Mouse (Mus musculus) midbrain, embryonic 16.5 days (tissue): ENCODE results near the gene Clpsl2. TPM values are rescaled to one million over a fixed set of nuclear protein-coding genes. Genes with fewer than 3 reads are reported as not detected.

Experiments
- ATAC-seq: fragments of 200-750 bp; cut with Nextera tagmentation; 2 replicates; pipeline ENCODE4 v1.8.0; 2017; ENCODE audit warnings: moderate TSS enrichment
- H3K27ac ChIP-seq: fragments of 300-500 bp; sonication (generic); 2 replicates; pipeline ENCODE4 v1.5.1; 2014; ENCODE audit warnings: mild to moderate bottlenecking, low read length, mixed read lengths
- H3K27me3 ChIP-seq: fragments of 300-500 bp; sonication (generic); 2 replicates; pipeline ENCODE4 v1.6.1; 2014; ENCODE audit warnings: low read depth, low read length, mixed read lengths; ENCODE audit not compliant: control insufficient read depth, insufficient read depth
- H3K36me3 ChIP-seq: fragments of 300-500 bp; sonication (generic); 2 replicates; pipeline ENCODE4 v1.6.1; 2014; ENCODE audit warnings: mild to moderate bottlenecking, low read length, moderate library complexity, mixed read lengths; ENCODE audit not compliant: control insufficient read depth, insufficient read depth
- H3K4me1 ChIP-seq: fragments of 300-500 bp; sonication (generic); 2 replicates; pipeline ENCODE4 v1.6.1; 2014; ENCODE audit warnings: mild to moderate bottlenecking, low read length, mixed read lengths; ENCODE audit not compliant: control insufficient read depth, insufficient read depth
- H3K4me2 ChIP-seq: fragments of 300-500 bp; sonication (generic); 2 replicates; pipeline ENCODE4 v1.6.1; 2014; ENCODE audit warnings: mild to moderate bottlenecking, low read length, mixed read lengths
- H3K4me3 ChIP-seq: fragments of 300-500 bp; sonication (generic); 2 replicates; pipeline ENCODE4 v1.5.1; 2014; ENCODE audit warnings: low read depth, mild to moderate bottlenecking, low read length, moderate library complexity, mixed read lengths
- H3K9ac ChIP-seq: fragments of 300-500 bp; sonication (generic); 2 replicates; pipeline ENCODE4 v1.6.1; 2014; ENCODE audit warnings: low read depth, low read length, mixed read lengths
- H3K9me3 ChIP-seq: fragments of 300-500 bp; sonication (generic); replicated peaks from 2 replicates; pipeline ENCODE4 v1.6.1; 2014; ENCODE audit warnings: mild to moderate bottlenecking, low read length, mixed read lengths; ENCODE audit not compliant: control insufficient read depth, poor library complexity, severe bottlenecking
- WGBS: fragments of 180-500 bp; shearing (Covaris S2); extraction: QIAGEN DNeasy Blood & Tissue Kit; methylation state at CpG from one replicate; pipeline ENCODE4 v1.1.7; 2014; 5-methylcytosine and 5-hydroxymethylcytosine counted together
- polyA plus RNA-seq: library from polyadenylated mRNA; unstranded; fragments of >200 nt; fragmentation: Nextera tagmentation; extraction: Ambion mirVana; gene quantifications from 2 replicates; pipeline ENCODE4 v1.2.1, GENCODE M21; 2015

Gene Clpsl2
- polyA plus RNA-seq, 1 experiment from 2014 or later = not detected

DNA sequence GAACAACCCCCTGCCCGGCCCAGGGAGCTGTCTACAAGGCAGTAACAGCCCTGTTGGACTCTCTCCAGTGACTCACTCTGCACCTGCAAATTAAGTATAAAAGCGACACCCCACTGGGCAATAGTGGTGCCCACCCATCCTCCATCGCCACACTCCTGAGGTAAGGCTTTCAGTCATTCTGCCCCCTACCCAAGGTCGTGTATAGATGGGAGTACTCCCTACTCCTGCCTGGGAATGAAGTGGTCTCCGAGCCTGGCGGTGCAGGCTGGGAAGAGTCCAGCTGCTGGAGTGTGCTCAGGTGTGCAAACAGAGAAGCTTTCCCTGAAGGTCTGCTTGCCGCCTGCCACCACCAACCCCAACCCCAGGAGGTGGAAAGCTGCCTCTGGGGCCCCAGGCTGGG lies 12.4 kb downstream of the Clpsl2 start:
- Histone ChIP-seq H3K27ac (no peak overlapping the region), H3K4me1 (no peaks in the 10 kb centered on the region; the same call in 1 of the 2 replicates), H3K36me3 (no peaks in the 10 kb centered on the region), H3K4me2 (no peak overlapping the region), H3K27me3 (no peaks in the 10 kb centered on the region), H3K9ac (no peak overlapping the region), H3K9me3 (no peaks in the 10 kb centered on the region), H3K4me3 (no peak overlapping the region)
- no peak for ATAC-seq
- WGBS = 72% methylated on average over 7 of the region's 7 CpGs

DNA sequence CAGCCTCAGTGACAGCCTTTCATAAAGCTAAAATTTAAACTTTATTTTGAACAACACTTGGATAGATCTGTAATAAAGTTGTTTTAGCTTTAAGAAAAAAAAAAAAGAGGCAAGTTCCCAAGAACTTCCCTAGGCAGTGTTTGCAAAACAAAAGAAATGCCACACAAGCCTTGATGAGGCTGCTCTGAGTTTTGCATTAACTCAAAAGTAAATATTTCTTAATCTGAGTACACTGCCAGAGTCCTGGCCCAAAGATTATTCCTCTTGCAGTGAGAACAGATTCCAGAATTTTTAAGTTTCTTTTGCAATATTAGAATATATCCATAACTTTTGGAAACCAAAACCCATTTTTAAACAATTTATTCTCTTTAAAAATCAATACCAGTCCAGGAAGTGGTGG lies 16.0 kb downstream of the Clpsl2 start:
- Histone ChIP-seq H3K4me3 (no peak overlapping the region), H3K27me3 (no peaks in the 10 kb centered on the region), H3K4me1 (no peaks in the 10 kb centered on the region), H3K9ac (no peak overlapping the region), H3K27ac (no peak overlapping the region), H3K4me2 (no peak overlapping the region), H3K9me3 (no peaks in the 10 kb centered on the region), H3K36me3 (no peaks in the 10 kb centered on the region)
- no peak for ATAC-seq

DNA sequence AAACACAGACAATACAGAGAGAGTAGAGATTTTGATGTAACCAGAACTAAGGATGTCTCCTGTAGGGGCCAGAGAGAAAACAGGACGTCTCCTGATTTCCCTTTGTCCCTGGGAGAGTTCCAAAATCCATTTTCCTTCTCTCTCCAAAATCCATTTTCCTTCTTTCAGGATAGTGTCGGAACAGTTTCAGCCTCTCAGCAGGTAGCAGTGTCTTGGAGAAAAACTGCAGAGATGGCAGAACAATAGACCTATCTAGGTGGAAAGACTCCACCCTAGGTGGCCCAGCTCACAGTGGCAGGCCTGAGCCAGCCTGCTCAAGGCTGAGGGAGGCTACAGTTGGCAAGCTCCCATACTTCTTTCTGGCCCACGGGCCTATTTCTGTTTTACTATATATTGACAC lies 18.3 kb downstream of the Clpsl2 start:
- no peak overlapping the region for H3K27ac ChIP-seq
- H3K36me3 ChIP-seq = no peaks in the 10 kb centered on the region
- no peaks in the 10 kb centered on the region for H3K27me3 ChIP-seq
- no peak overlapping the region for H3K9ac ChIP-seq
- no peaks in the 10 kb centered on the region for H3K9me3 ChIP-seq
- H3K4me1 ChIP-seq = no peaks in the 10 kb centered on the region
- H3K4me2 ChIP-seq = no peak overlapping the region
- no peak overlapping the region for H3K4me3 ChIP-seq
- 25% methylated on average over 3 of the region's 3 CpGs for WGBS
- ATAC-seq = no peak

DNA sequence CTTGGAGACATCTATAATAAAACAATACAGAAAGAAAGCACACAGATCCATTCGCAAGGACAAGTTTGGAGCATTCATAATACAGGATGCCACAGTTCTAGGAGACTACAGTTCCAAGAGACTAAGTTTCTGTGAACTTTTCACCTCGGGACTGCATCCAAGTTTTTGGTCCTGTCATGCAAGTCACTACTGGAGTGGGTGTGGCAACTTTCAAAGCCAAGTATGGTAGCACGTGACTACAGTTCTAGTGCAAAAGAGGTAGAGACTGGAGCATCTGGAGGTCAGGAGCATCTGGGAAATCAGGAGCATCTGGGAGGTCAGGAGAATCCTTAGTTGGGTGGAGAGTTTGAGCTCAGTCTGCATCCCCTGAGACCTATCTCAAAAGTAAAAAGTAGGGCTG lies 22.7 kb downstream of the Clpsl2 start:
- no peak overlapping the region for H3K4me3 ChIP-seq
- no peaks in the 10 kb centered on the region; the same call in 1 of the 2 replicates for H3K27me3 ChIP-seq
- no peak overlapping the region for H3K9ac ChIP-seq
- no peak for ATAC-seq
- H3K4me2 ChIP-seq = no peak overlapping the region
- no peaks in the 10 kb centered on the region for H3K9me3 ChIP-seq
- H3K27ac ChIP-seq = no peak overlapping the region
- no peaks in the 10 kb centered on the region for H3K36me3 ChIP-seq
- H3K4me1 ChIP-seq = peaks cover 7% of the 10 kb centered on the region; the same call in 1 of the 2 replicates
- 82% methylated on average over 3 of the region's 3 CpGs for WGBS

DNA sequence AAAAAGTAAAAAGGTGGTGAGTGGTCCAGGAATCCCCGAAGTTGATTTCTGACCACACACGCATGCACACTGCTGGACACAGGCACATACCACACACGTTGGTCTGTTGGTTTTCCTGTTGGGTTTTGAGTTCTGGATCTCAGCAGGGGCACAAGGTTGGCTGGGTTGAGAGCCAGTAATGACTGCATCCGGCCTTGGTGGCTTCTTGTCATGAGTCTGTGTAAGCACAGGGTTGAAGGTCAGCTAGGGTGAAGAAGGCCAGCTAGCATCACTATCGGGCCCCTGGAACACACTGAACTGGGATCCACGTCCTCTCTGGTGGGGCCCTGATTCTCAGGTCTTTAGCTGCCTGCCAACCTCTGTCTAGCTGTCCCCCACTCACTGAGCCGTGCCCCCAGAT lies 23.3 kb downstream of the Clpsl2 start:
- Histone ChIP-seq H3K27ac (no peak overlapping the region), H3K27me3 (no peaks in the 10 kb centered on the region; the same call in 1 of the 2 replicates), H3K36me3 (no peaks in the 10 kb centered on the region), H3K9ac (no peak overlapping the region), H3K4me1 (peaks cover 7% of the 10 kb centered on the region; the same call in 1 of the 2 replicates), H3K4me3 (no peak overlapping the region), H3K9me3 (no peaks in the 10 kb centered on the region), H3K4me2 (no peak overlapping the region)
- ATAC-seq = no peak
- 84% methylated on average over 7 of the region's 7 CpGs for WGBS

DNA sequence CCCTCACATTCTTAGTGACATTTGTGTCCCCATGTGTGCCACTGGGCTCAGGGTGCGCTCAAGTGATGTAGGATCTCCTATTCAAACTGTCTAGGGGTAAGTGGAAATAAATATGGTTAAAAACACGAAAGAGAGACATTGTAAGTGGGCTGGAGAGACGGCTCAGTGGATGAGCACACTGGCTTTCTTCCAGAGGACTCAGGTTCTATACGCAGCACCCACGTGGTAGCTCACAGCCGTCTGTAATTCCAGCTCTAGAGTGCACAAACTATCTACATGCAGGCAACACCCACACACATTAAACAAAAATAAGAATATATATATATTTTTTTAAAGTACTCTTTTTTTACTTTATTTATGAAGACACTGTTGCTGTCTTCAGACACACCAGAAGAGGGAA lies 23.7 kb downstream of the Clpsl2 start:
- Histone ChIP-seq H3K4me1 (peaks cover 7% of the 10 kb centered on the region; the same call in 1 of the 2 replicates), H3K36me3 (no peaks in the 10 kb centered on the region), H3K9ac (no peak overlapping the region), H3K4me2 (no peak overlapping the region), H3K27me3 (no peaks in the 10 kb centered on the region; the same call in 1 of the 2 replicates), H3K9me3 (no peaks in the 10 kb centered on the region), H3K27ac (no peak overlapping the region), H3K4me3 (no peak overlapping the region)
- ATAC-seq = no peak
- WGBS = 77% methylated on average over 6 of the region's 6 CpGs

DNA sequence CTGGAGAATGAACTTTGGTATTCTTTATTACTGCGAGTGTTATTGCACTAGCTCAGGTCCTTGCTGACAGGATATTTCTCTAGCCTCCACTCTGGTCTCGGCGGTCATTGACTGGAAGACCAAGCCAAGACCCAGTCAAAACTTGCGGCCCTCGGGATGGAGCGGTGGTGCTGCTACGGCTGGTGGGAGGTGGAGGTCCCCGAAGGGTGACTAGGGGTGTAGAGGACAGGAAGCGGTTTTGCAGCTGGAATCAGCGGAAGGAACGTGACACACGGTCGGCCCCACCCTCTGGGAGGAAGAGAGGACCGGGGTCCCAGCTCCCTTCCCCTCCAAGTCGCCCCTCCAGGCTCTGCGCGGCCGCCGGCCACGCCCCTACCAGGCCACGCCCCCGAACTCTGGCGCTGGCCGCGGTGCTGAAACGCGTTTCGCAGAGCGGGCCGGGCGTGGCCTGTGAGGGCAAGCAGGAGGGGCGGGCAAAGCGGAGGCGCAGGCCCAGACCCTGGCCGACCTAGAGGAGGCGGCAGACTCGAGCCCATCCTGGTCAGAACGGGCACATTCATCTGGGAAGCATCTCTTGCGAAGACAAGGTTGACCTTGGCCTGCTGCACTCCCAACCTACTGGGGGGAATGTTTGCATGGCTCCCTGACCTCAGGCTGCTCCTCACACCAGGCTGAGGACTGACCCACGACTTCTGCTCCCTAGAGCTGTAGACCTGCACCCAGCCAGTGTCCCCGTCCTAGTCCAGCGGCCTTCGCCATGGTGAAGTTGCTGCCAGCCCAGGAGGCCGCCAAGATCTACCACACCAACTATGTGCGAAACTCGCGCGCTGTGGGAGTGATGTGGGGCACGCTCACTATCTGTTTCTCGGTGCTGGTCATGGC lies 26.3 kb downstream of the Clpsl2 start, which contains the start of gene Lhfpl5:
Lhfpl5 (plus strand) TSS at position 398 of the 882 bp plus-strand sequence.
- 17% methylated on average over 46 of the region's 50 CpGs for WGBS
- ATAC-seq = peak; percentile 81; the same call in 1 of the 2 replicates
- Histone ChIP-seq H3K27me3 (no peaks in the 10 kb centered on the region; the same call in 1 of the 2 replicates), H3K27ac (no peak within 1 kb of the TSS), H3K9me3 (no peaks in the 10 kb centered on the region), H3K4me2 (peak within 1 kb of the TSS; percentile 89), H3K4me3 (peak within 1 kb of the TSS; percentile 50), H3K4me1 (peaks cover 7% of the 10 kb centered on the region; the same call in 1 of the 2 replicates), H3K36me3 (no peaks in the 10 kb centered on the region), H3K9ac (peak within 1 kb of the TSS; percentile 71)

DNA sequence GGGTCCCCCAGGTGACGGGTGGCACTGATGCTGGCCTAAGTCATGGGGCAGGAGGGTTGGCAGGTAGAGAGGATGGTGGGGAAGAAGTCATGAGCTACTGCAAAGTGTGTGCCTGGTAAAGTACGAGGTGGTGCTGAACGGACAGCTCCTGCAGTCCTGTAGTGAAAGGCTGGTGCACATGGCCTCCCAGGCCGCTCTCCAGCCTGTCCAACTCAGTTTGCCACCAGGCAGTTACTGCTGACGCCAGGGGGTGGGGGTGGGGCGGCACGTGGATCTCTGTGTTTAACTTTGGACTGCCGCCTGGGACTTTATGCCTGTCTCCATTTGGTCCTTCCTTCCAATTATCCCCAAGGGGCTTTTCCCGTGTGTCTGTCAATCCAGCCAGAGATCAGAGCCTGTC lies 31.2 kb downstream of the Clpsl2 start:
- no peak overlapping the region for H3K9ac ChIP-seq
- H3K4me2 ChIP-seq = no peak overlapping the region
- 5% methylated on average over 9 of the region's 9 CpGs for WGBS
- H3K27ac ChIP-seq = no peak overlapping the region
- H3K27me3 ChIP-seq = no peaks in the 10 kb centered on the region; the same call in 1 of the 2 replicates
- no peaks in the 10 kb centered on the region for H3K9me3 ChIP-seq
- H3K36me3 ChIP-seq = no peaks in the 10 kb centered on the region
- no peak overlapping the region for H3K4me3 ChIP-seq
- peaks cover 3% of the 10 kb centered on the region; the same call in 1 of the 2 replicates for H3K4me1 ChIP-seq
- ATAC-seq = no peak

DNA sequence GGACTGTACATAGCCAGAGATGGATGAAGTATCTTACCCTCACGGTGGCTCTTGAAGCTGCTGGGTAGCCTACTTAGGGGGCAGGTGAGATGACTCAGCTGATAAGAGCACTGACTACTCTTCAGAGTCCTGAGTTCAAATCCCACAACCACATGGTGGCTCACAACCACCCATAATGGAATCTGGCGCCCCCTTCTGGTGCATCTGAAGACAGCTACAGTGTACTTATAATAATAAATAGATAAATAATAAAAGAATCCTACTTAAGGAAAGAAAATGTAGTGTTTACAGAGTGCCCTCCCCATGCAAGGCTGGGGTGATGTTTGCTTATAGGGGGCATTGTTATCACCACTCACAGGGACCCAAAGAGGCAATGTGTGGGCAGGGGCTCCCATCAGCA lies 31.8 kb downstream of the Clpsl2 start:
- H3K4me1 ChIP-seq = no peaks in the 10 kb centered on the region
- H3K4me3 ChIP-seq = no peak overlapping the region
- no peaks in the 10 kb centered on the region for H3K27me3 ChIP-seq
- WGBS = 58% methylated on average over 2 of the region's 2 CpGs
- H3K9me3 ChIP-seq = no peaks in the 10 kb centered on the region
- no peak overlapping the region for H3K4me2 ChIP-seq
- no peak overlapping the region for H3K27ac ChIP-seq
- ATAC-seq = no peak
- no peak overlapping the region for H3K9ac ChIP-seq
- no peaks in the 10 kb centered on the region for H3K36me3 ChIP-seq
